In genomic region chr12:24723434-24723833, GRCm38 (mm10) we compare ENCODE assay signal across 13 mouse cellular contexts. TPM values are rescaled to one million over a fixed set of nuclear protein-coding genes. Genes with fewer than 3 reads are reported as not detected.
DNase-seq lines count a peak whose midpoint lies in the region; ATAC-seq and TF ChIP-seq lines count a peak whose summit lies in the region.
"Had no signal": no experiment of that assay in that cellular context is flagged by ENCODE, and none has a peak within 500 bp of the region (broad histone marks: within the 10 kb centered on the region; RNA-seq: fewer than 3 reads in every experiment).

No protein-coding gene starts in this region.

- no peaks in the 10 kb centered on the region for H3K27me3 ChIP-seq in forebrain, embryonic 10.5 days (ENCODE audit: poor library complexity, severe bottlenecking)
- H3K27me3 ChIP-seq in forebrain, embryonic 13.5 days = no peaks in the 10 kb centered on the region
- no peaks in the 10 kb centered on the region for H3K27me3 ChIP-seq in kidney, embryonic 15.5 days
- H3K27me3 ChIP-seq in embryonic facial prominence, embryonic 10.5 days (replicated peaks; ENCODE audit: low read depth, poor library complexity, severe bottlenecking) = no peaks in the 10 kb centered on the region
- no peaks in the 10 kb centered on the region for H3K27me3 ChIP-seq in limb, embryonic 13.5 days
- no peaks in the 10 kb centered on the region for H3K27me3 ChIP-seq in midbrain, embryonic 13.5 days
- no peaks in the 10 kb centered on the region for H3K27me3 ChIP-seq in thymus, adult 2 months (ENCODE audit: control insufficient read depth, insufficient read depth, low read length)
- H3K27me3 ChIP-seq: forebrain, embryonic 15.5 days; midbrain, embryonic 15.5 days; neural tube, embryonic 15.5 days had no signal

- ATAC-seq in forebrain, embryonic 13.5 days = no peak
- no peak for ATAC-seq in kidney, embryonic 15.5 days (replicated peaks; ENCODE audit: low FRiP score)
- ATAC-seq in limb, embryonic 13.5 days (ENCODE audit: low FRiP score, low read depth) = peak; percentile 65
- ATAC-seq in midbrain, embryonic 13.5 days = no peak
- ATAC-seq: midbrain, embryonic 15.5 days had no signal

- 64% methylated on average over 2 of the region's 2 CpGs for WGBS in forebrain, embryonic 10.5 days
- WGBS in forebrain, embryonic 13.5 days = 65% methylated on average over 2 of the region's 2 CpGs
- WGBS in kidney, embryonic 15.5 days = 28% methylated on average over 2 of the region's 2 CpGs
- 54% methylated on average over 2 of the region's 2 CpGs for WGBS in embryonic facial prominence, embryonic 10.5 days
- 23% methylated on average over 2 of the region's 2 CpGs for WGBS in limb, embryonic 13.5 days
- WGBS in midbrain, embryonic 13.5 days = 71% methylated on average over 2 of the region's 2 CpGs
- WGBS in thymus, adult 2 months = 3% methylated on average over 2 of the region's 2 CpGs

- DNase-seq in forebrain, embryonic 10.5 days (ENCODE audit: extremely low spot score, low spot score) = no peak
- DNase-seq in kidney, adult 8-10 months = no peak
- DNase-seq in embryonic facial prominence, embryonic 10.5 days (ENCODE audit: low spot score) = no peak
- no peak for DNase-seq in thymus, adult 2 months
- DNase-seq: lung, postnatal 36 days; right cerebral cortex, postnatal 14 days had no signal

- no peak overlapping the region for H3K4me2 ChIP-seq in forebrain, embryonic 13.5 days
- H3K4me2 ChIP-seq in kidney, embryonic 15.5 days = no peak overlapping the region
- 0 out of 2 replicates have a peak overlapping the region, but pooled peaks have one; percentile 3 for H3K4me2 ChIP-seq in limb, embryonic 13.5 days (replicated peaks)
- no peak overlapping the region for H3K4me2 ChIP-seq in midbrain, embryonic 13.5 days (replicated peaks)
- H3K4me2 ChIP-seq: forebrain, embryonic 15.5 days; midbrain, embryonic 15.5 days; neural tube, embryonic 15.5 days had no signal

- H3K9ac ChIP-seq in forebrain, embryonic 13.5 days = no peak overlapping the region
- H3K9ac ChIP-seq in kidney, embryonic 15.5 days = no peak overlapping the region
- no peak overlapping the region for H3K9ac ChIP-seq in limb, embryonic 13.5 days
- no peak overlapping the region for H3K9ac ChIP-seq in midbrain, embryonic 13.5 days (replicated peaks)
- H3K9ac ChIP-seq: forebrain, embryonic 15.5 days; midbrain, embryonic 15.5 days; neural tube, embryonic 15.5 days had no signal

- TF ChIP-seq POLR2A in thymus, adult 2 months (IDR thresholded peaks at IDR 0.05; ENCODE audit: control insufficient read depth, extremely low read depth, insufficient read depth, low read length, poor library complexity) = no peak

- peaks cover 20% of the 10 kb centered on the region for H3K4me1 ChIP-seq in forebrain, embryonic 10.5 days
- peaks cover 8% of the 10 kb centered on the region for H3K4me1 ChIP-seq in forebrain, embryonic 13.5 days
- peaks cover 16% of the 10 kb centered on the region for H3K4me1 ChIP-seq in kidney, embryonic 15.5 days
- peaks cover 23% of the 10 kb centered on the region for H3K4me1 ChIP-seq in embryonic facial prominence, embryonic 10.5 days
- peaks cover 18% of the 10 kb centered on the region for H3K4me1 ChIP-seq in limb, embryonic 13.5 days
- H3K4me1 ChIP-seq in midbrain, embryonic 13.5 days (replicated peaks) = peaks cover 7% of the 10 kb centered on the region
- H3K4me1 ChIP-seq in thymus, adult 2 months (replicated peaks; ENCODE audit: control insufficient read depth, insufficient read depth, low read length) = peaks cover 3% of the 10 kb centered on the region

- H3K9me3 ChIP-seq in forebrain, embryonic 10.5 days = peaks cover 6% of the 10 kb centered on the region
- H3K9me3 ChIP-seq in forebrain, embryonic 13.5 days (replicated peaks) = 0 out of 2 replicates have a peak, but pooled peaks cover 2% of the 10 kb centered on the region
- no peaks in the 10 kb centered on the region for H3K9me3 ChIP-seq in kidney, embryonic 15.5 days (replicated peaks)
- peaks cover 3% of the 10 kb centered on the region; the same call in 1 of the 2 replicates for H3K9me3 ChIP-seq in embryonic facial prominence, embryonic 10.5 days
- peaks cover 5% of the 10 kb centered on the region; the same call in 1 of the 2 replicates for H3K9me3 ChIP-seq in limb, embryonic 13.5 days
- H3K9me3 ChIP-seq in midbrain, embryonic 13.5 days = 0 out of 2 replicates have a peak, but pooled peaks cover 4% of the 10 kb centered on the region
- H3K9me3 ChIP-seq: forebrain, embryonic 15.5 days; midbrain, embryonic 15.5 days had no signal

- H3K4me3 ChIP-seq in forebrain, embryonic 10.5 days = no peak overlapping the region
- no peak overlapping the region for H3K4me3 ChIP-seq in forebrain, embryonic 13.5 days
- H3K4me3 ChIP-seq in kidney, embryonic 15.5 days (replicated peaks) = no peak overlapping the region
- H3K4me3 ChIP-seq in embryonic facial prominence, embryonic 10.5 days = no peak overlapping the region
- H3K4me3 ChIP-seq in limb, embryonic 13.5 days = no peak overlapping the region
- no peak overlapping the region for H3K4me3 ChIP-seq in midbrain, embryonic 13.5 days (replicated peaks)
- no peak overlapping the region for H3K4me3 ChIP-seq in thymus, adult 2 months (ENCODE audit: control insufficient read depth, insufficient read depth, low read length)
- H3K4me3 ChIP-seq: forebrain, embryonic 15.5 days; midbrain, embryonic 15.5 days; neural tube, embryonic 15.5 days had no signal

- TF ChIP-seq CTCF in thymus, adult 2 months (IDR thresholded peaks at IDR 0.05; ENCODE audit: borderline replicate concordance, control insufficient read depth, extremely low read depth, insufficient read depth, low read length, poor library complexity) = no peak

- peak overlapping the region; percentile 20; the same call in 1 of the 2 replicates for H3K27ac ChIP-seq in forebrain, embryonic 10.5 days
- no peak overlapping the region for H3K27ac ChIP-seq in forebrain, embryonic 13.5 days
- H3K27ac ChIP-seq in kidney, embryonic 15.5 days = peak overlapping the region; percentile 76
- H3K27ac ChIP-seq in embryonic facial prominence, embryonic 10.5 days (replicated peaks) = peak overlapping the region; percentile 77
- H3K27ac ChIP-seq in limb, embryonic 13.5 days = peak overlapping the region; percentile 92
- H3K27ac ChIP-seq in midbrain, embryonic 13.5 days = no peak overlapping the region
- H3K27ac ChIP-seq in thymus, adult 2 months (ENCODE audit: control insufficient read depth, insufficient read depth, low read length) = no peak overlapping the region

- H3K36me3 ChIP-seq in forebrain, embryonic 10.5 days (replicated peaks) = no peaks in the 10 kb centered on the region
- H3K36me3 ChIP-seq in forebrain, embryonic 13.5 days (ENCODE audit: poor library complexity, severe bottlenecking) = no peaks in the 10 kb centered on the region
- no peaks in the 10 kb centered on the region for H3K36me3 ChIP-seq in kidney, embryonic 15.5 days
- no peaks in the 10 kb centered on the region for H3K36me3 ChIP-seq in embryonic facial prominence, embryonic 10.5 days (replicated peaks)
- H3K36me3 ChIP-seq in limb, embryonic 13.5 days = no peaks in the 10 kb centered on the region
- H3K36me3 ChIP-seq in midbrain, embryonic 13.5 days = no peaks in the 10 kb centered on the region
- no peaks in the 10 kb centered on the region for H3K36me3 ChIP-seq in thymus, adult 2 months (ENCODE audit: control insufficient read depth, insufficient read depth, low read length)
- H3K36me3 ChIP-seq: forebrain, embryonic 15.5 days; midbrain, embryonic 15.5 days; neural tube, embryonic 15.5 days had no signal

RNA-seq across cellular contexts. Expression of gene Rrm2, which starts 15.4 kb away (rescaled TPM):
- 828 and 834 TPM in 2 replicates for polyA plus RNA-seq in forebrain, embryonic 10.5 days (2016; fragmentation: Nextera tagmentation; extraction: Ambion mirVana)
- 405 and 421 TPM in 2 replicates for polyA plus RNA-seq in forebrain, embryonic 13.5 days (2015; fragmentation: Nextera tagmentation; extraction: Ambion mirVana)
- polyA plus RNA-seq in kidney, embryonic 15.5 days (2015; fragmentation: Nextera tagmentation; extraction: Ambion mirVana) = 246 and 248 TPM in 2 replicates
- 640 and 704 TPM in 2 replicates for polyA plus RNA-seq in embryonic facial prominence, embryonic 10.5 days (2016; fragmentation: Nextera tagmentation; extraction: Ambion mirVana)
- polyA plus RNA-seq in limb, embryonic 13.5 days (2015; fragmentation: Nextera tagmentation; extraction: Ambion mirVana) = 235 TPM in 2 replicates
- polyA plus RNA-seq in midbrain, embryonic 13.5 days (2015; fragmentation: Nextera tagmentation; extraction: Ambion mirVana) = 153 and 175 TPM in 2 replicates
- polyA plus RNA-seq in thymus, adult 2 months (2012; rRNA removed) = 77.4 and 166 TPM in 2 replicates

RNA-seq across cellular contexts. Expression of gene Cys1, which starts 41.8 kb away (rescaled TPM):
- polyA plus RNA-seq in forebrain, embryonic 10.5 days (2016; fragmentation: Nextera tagmentation; extraction: Ambion mirVana) = 0.40 and 0.79 TPM in 2 replicates
- polyA plus RNA-seq in forebrain, embryonic 13.5 days (2015; fragmentation: Nextera tagmentation; extraction: Ambion mirVana) = 0.45 and 0.58 TPM in 2 replicates
- polyA plus RNA-seq in kidney, embryonic 15.5 days (2015; fragmentation: Nextera tagmentation; extraction: Ambion mirVana) = 10.8 and 11.9 TPM in 2 replicates
- 0.16 and 0.53 TPM in 2 replicates for polyA plus RNA-seq in embryonic facial prominence, embryonic 10.5 days (2016; fragmentation: Nextera tagmentation; extraction: Ambion mirVana)
- polyA plus RNA-seq in limb, embryonic 13.5 days (2015; fragmentation: Nextera tagmentation; extraction: Ambion mirVana) = 3.2 and 4.4 TPM in 2 replicates
- 0.90 and 1.0 TPM in 2 replicates for polyA plus RNA-seq in midbrain, embryonic 13.5 days (2015; fragmentation: Nextera tagmentation; extraction: Ambion mirVana)
- 1.6 and 3.4 TPM in 2 replicates for polyA plus RNA-seq in thymus, adult 2 months (2012; rRNA removed)

Comparison
In these comparisons a context has a peak if more than half of its experiments do, and no peak if none do; other contexts are left out.
1. H3K27ac ChIP-seq: peak in forebrain, embryonic 10.5 days (single experiment), kidney, embryonic 15.5 days (single experiment), embryonic facial prominence, embryonic 10.5 days (single experiment) and limb, embryonic 13.5 days (single experiment); none in forebrain, embryonic 13.5 days (single experiment), midbrain, embryonic 13.5 days (single experiment) and thymus, adult 2 months (single experiment).